Mouse (Mus musculus): ENCODE data around the gene Zfp692. TPM values are rescaled to one million over a fixed set of nuclear protein-coding genes. Genes with fewer than 3 reads are reported as not detected.

Zfp692 gene
- polyA plus RNA-seq, 2 experiments: 5.0 to 18.7 TPM

GRCm38 (mm10) chr11:58281970-58282496 lies 24.8 kb upstream of the Zfp692 start:
- Histone ChIP-seq H3K27ac (no peak overlapping the region), H3K36me3 (replicated peaks; ENCODE audit: control insufficient read depth, insufficient read depth, low read depth) (no peaks in the 10 kb centered on the region), H3K9ac (replicated peaks) (no peak overlapping the region), H3K9me3 (ENCODE audit: control insufficient read depth, low read length) (no peaks in the 10 kb centered on the region), H3K4me3 (ENCODE audit: insufficient read depth in 1 of 2, low read depth in 2 of 2, low read length in 2 of 2) (no peak overlapping the region), H3K4me1 (replicated peaks; ENCODE audit: control insufficient read depth in 2 of 2, insufficient read depth in 2 of 2, low read length in 1 of 2) (no peaks in the 10 kb centered on the region), H3K4me2 (ENCODE audit: low read depth) (no peak overlapping the region), H3K27me3 (ENCODE audit: control insufficient read depth, insufficient read depth, low read length) (no peaks in the 10 kb centered on the region)
- DNase-seq (ENCODE audit: low read depth in 3 of 3, low spot score in 3 of 3): no peak
- no peak for TF ChIP-seq EP300 (IDR thresholded peaks at IDR 0.05; ENCODE audit: low read depth)
- no peak for TF ChIP-seq CTCF (IDR thresholded peaks at IDR 0.05; ENCODE audit: low read depth)
- WGBS (ENCODE audit: insufficient replicate concordance): 57% methylated on average over 13 of the region's 13 CpGs
- no peak for ATAC-seq (ENCODE audit: insufficient read depth)

GRCm38 (mm10) chr11:58282518-58282917 lies 24.4 kb upstream of the Zfp692 start:
- WGBS (ENCODE audit: insufficient replicate concordance): 54% methylated on average over 5 of the region's 5 CpGs
- TF ChIP-seq EP300 (IDR thresholded peaks at IDR 0.05; ENCODE audit: low read depth) (no peak), CTCF (IDR thresholded peaks at IDR 0.05; ENCODE audit: low read depth) (no peak)

GRCm38 (mm10) chr11:58289992-58290682 lies 16.7 kb upstream of the Zfp692 start:
- ATAC-seq (ENCODE audit: insufficient read depth) (no peak), DNase-seq (ENCODE audit: low read depth in 3 of 3, low spot score in 3 of 3) (no peak)
- WGBS (ENCODE audit: insufficient replicate concordance): 25% methylated on average over 9 of the region's 9 CpGs
- TF ChIP-seq EP300 (IDR thresholded peaks at IDR 0.05; ENCODE audit: low read depth) (no peak), CTCF (IDR thresholded peaks at IDR 0.05; ENCODE audit: low read depth) (no peak)
- H3K9me3 ChIP-seq (ENCODE audit: control insufficient read depth, low read length): no peaks in the 10 kb centered on the region
- H3K4me2 ChIP-seq (ENCODE audit: low read depth): no peak overlapping the region
- H3K4me1 ChIP-seq (replicated peaks; ENCODE audit: control insufficient read depth in 2 of 2, insufficient read depth in 2 of 2, low read length in 1 of 2): no peaks in the 10 kb centered on the region
- no peak overlapping the region for H3K9ac ChIP-seq (replicated peaks)
- H3K27ac ChIP-seq: no peak overlapping the region
- H3K36me3 ChIP-seq (replicated peaks; ENCODE audit: control insufficient read depth, insufficient read depth, low read depth): no peaks in the 10 kb centered on the region
- no peaks in the 10 kb centered on the region for H3K27me3 ChIP-seq (ENCODE audit: control insufficient read depth, insufficient read depth, low read length)
- no peak overlapping the region for H3K4me3 ChIP-seq (ENCODE audit: insufficient read depth in 1 of 2, low read depth in 2 of 2, low read length in 2 of 2)

More at GRCm38 (mm10) chr11:58282518-58282917, 24.4 kb upstream of the Zfp692 start:
- Histone ChIP-seq H3K4me3 (ENCODE audit: insufficient read depth in 1 of 2, low read depth in 2 of 2, low read length in 2 of 2) (no peak overlapping the region), H3K27me3 (ENCODE audit: control insufficient read depth, insufficient read depth, low read length) (no peaks in the 10 kb centered on the region), H3K9ac (replicated peaks) (no peak overlapping the region), H3K4me2 (ENCODE audit: low read depth) (no peak overlapping the region), H3K27ac (no peak overlapping the region), H3K36me3 (replicated peaks; ENCODE audit: control insufficient read depth, insufficient read depth, low read depth) (no peaks in the 10 kb centered on the region), H3K9me3 (ENCODE audit: control insufficient read depth, low read length) (no peaks in the 10 kb centered on the region), H3K4me1 (replicated peaks; ENCODE audit: control insufficient read depth in 2 of 2, insufficient read depth in 2 of 2, low read length in 1 of 2) (no peaks in the 10 kb centered on the region)
- ATAC-seq (ENCODE audit: insufficient read depth): no peak
- DNase-seq (ENCODE audit: low read depth in 3 of 3, low spot score in 3 of 3): no peak

- no peak for DNase-seq (ENCODE audit: low read depth in 3 of 3, low spot score in 3 of 3)
- no peaks in the 10 kb centered on the region for H3K4me1 ChIP-seq (replicated peaks; ENCODE audit: control insufficient read depth in 2 of 2, insufficient read depth in 2 of 2, low read length in 1 of 2)
- H3K36me3 ChIP-seq (replicated peaks; ENCODE audit: control insufficient read depth, insufficient read depth, low read depth): no peaks in the 10 kb centered on the region
- no peaks in the 10 kb centered on the region for H3K27me3 ChIP-seq (ENCODE audit: control insufficient read depth, insufficient read depth, low read length)
- TF ChIP-seq EP300 (IDR thresholded peaks at IDR 0.05; ENCODE audit: low read depth) (no peak), CTCF (IDR thresholded peaks at IDR 0.05; ENCODE audit: low read depth) (no peak)
- ATAC-seq (ENCODE audit: insufficient read depth): no peak
- H3K4me3 ChIP-seq (ENCODE audit: insufficient read depth in 1 of 2, low read depth in 2 of 2, low read length in 2 of 2): no peak overlapping the region
- no peak overlapping the region for H3K27ac ChIP-seq
- H3K4me2 ChIP-seq (ENCODE audit: low read depth): no peak overlapping the region
- H3K9me3 ChIP-seq (ENCODE audit: control insufficient read depth, low read length): no peaks in the 10 kb centered on the region
- 69% methylated on average over 4 of the region's 4 CpGs for WGBS (ENCODE audit: insufficient replicate concordance)
- no peak overlapping the region for H3K9ac ChIP-seq (replicated peaks)
These were observed 16.1 kb upstream of the Zfp692 start for GRCm38 (mm10) chr11:58290812-58291211.

GRCm38 (mm10) chr11:58292791-58293190 lies 14.1 kb upstream of the Zfp692 start:
- H3K27ac ChIP-seq: no peak overlapping the region
- H3K9me3 ChIP-seq (ENCODE audit: control insufficient read depth, low read length): no peaks in the 10 kb centered on the region
- H3K4me1 ChIP-seq (replicated peaks; ENCODE audit: control insufficient read depth in 2 of 2, insufficient read depth in 2 of 2, low read length in 1 of 2): no peaks in the 10 kb centered on the region
- H3K9ac ChIP-seq (replicated peaks): no peak overlapping the region
- 0 out of 2 replicates have a peak, but pooled peaks have one; percentile 28 for ATAC-seq (ENCODE audit: insufficient read depth)
- no peak overlapping the region for H3K4me2 ChIP-seq (ENCODE audit: low read depth)
- WGBS (ENCODE audit: insufficient replicate concordance): 47% methylated on average over 4 of the region's 4 CpGs
- H3K27me3 ChIP-seq (ENCODE audit: control insufficient read depth, insufficient read depth, low read length): no peaks in the 10 kb centered on the region
- H3K36me3 ChIP-seq (replicated peaks; ENCODE audit: control insufficient read depth, insufficient read depth, low read depth): no peaks in the 10 kb centered on the region
- no peak for DNase-seq (ENCODE audit: low read depth in 3 of 3, low spot score in 3 of 3)
- no peak overlapping the region for H3K4me3 ChIP-seq (ENCODE audit: insufficient read depth in 1 of 2, low read depth in 2 of 2, low read length in 2 of 2)
- TF ChIP-seq EP300 (IDR thresholded peaks at IDR 0.05; ENCODE audit: low read depth) (no peak), CTCF (IDR thresholded peaks at IDR 0.05; ENCODE audit: low read depth) (no peak)
